Mouse (Mus musculus) layer of hippocampus, adult 11-12 months (tissue): ENCODE results near the gene Setdb1.

Source experiments
- DNase-seq: peaks from one replicate; pipeline ENCODE4 v3.0.0; 2022; ENCODE audit warnings: low spot score

Setdb1 gene

DNA sequence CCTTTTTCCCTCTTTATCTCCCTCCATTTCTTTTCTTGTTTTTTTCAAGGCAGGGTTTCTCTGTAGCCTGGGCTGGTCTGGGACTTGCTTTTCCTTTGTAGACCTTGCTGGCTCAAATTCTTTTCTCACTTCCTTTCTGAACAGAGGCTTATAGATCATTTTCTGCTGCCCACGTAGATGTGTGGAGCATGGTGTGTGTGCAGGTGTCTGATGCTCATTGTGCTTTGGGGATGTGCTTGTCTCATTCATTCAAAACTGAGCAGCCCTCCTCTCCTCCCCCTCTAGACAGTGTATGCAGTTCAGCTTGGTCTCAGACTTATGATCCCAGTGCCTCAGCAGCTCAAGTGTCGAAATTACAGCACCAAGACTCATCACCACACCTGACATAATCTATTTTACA lies 37.9 kb downstream of the Setdb1 start:
- DNase-seq = no peak

DNA sequence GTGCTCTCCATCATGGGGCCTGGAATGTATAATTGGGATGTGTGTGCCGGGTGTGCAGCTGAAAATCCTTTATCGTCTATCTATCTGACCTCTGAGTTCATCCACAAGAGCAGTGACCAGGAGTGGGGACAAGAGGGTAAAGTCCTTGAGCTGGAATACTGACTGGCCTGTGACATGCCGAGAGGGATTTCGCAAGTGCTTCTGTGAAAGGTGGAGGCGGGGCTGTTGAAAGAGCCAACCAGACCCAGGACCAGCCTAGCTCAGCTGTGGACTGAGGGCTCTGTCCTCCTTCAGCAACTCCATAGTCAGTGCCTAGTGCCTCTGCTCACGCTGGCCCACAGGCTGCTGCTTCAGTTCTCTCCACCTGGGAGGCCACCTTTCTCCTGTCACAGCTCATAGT lies 38.5 kb downstream of the Setdb1 start:
- peak; percentile 59 for DNase-seq

DNA sequence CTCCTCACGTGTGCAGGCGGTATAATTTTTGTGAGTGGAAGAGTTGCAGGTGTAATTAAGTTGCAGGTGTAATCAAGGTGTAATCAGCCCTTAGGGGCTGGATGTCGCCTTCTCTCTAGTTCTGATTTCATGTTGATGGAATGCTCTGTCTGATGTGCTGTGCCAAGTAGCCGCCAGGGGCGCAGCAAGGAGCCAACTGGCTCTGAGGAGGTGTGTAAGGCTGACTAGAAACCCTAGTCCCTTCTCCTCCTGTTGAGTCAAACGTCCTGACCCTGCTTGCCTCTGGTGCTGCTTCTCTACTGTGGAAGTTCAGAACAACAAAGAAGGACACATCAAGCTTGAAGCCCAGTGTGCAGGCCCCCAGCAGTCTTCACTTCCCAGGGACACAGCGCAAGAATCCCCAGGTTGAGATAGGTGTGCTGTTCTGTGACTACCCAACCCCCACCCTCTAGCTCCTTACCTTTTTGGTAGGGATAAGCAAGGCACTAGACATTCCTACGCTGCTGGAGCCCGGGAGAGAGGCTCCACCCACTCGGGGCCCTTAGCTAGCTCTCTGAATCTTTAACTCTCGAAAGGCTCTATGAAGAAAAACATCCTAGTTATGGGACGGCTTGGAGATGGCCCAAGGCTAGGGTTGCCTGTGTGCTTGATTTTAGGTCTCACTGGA lies 39.5 kb downstream of the Setdb1 start:
- DNase-seq = peak; percentile 44

GRCm38 (mm10) chr3:95315844-95316550 lies 41.0 kb downstream of the Setdb1 start:
- no peak for DNase-seq

- peak; percentile 79 for DNase-seq
These were observed 41.7 kb downstream of the Setdb1 start for GRCm38 (mm10) chr3:95315094-95315843.

DNA sequence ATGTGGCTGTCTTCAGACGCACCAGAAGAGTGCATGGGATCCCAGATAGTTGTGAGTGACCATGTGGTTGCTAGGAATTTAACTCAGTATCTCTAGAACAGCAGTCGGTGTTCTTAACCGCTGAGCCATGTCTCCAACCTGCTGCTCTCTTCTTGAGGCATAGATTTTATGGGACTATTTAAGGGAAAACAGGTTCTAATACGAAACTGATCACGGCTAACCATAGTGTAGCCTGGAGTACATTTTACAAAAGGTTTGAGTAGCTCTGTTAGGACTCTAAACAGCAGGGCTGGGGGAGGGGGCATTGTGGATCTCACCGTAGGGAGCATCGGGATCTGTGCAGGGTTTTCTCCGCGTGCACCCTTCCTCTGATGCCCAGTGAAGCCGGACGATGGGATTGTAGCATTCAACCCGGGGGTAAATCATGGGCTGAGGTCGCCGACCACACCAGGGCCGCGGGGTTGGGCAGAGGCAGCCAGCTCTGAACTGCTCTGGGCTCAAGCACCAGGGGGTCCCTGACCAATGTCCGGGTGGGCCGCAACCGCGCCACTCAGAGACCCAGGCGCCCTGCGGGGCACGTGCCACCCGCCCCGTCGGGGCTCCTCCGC lies 42.4 kb downstream of the Setdb1 start, which contains the start of gene Cers2:
Gene Cers2 (plus strand): TSS at position 306 of the 608 bp plus-strand sequence.
- no peak for DNase-seq

GRCm38 (mm10) chr3:95314075-95314474 lies 42.9 kb downstream of the Setdb1 start:
- DNase-seq = no peak

DNA sequence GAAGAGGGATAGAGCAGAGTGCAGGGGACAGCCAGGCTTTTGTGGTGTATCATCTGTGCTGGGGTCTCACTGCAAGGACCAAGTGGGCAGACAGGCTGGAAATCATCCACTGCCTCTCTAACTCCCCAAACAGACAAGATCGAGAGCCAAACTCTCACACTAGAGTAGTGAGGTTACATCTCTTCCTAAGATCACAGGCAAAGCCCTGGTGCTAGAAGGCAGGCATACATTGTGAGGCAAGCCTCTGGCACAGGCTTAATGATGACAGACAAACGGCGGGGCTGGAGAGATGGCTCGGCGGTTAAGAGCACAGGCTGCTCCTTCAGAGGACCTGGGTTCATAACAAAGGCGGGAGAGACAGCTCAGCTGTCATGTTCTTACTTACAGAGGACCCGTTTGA lies 43.5 kb downstream of the Setdb1 start:
- no peak for DNase-seq

DNA sequence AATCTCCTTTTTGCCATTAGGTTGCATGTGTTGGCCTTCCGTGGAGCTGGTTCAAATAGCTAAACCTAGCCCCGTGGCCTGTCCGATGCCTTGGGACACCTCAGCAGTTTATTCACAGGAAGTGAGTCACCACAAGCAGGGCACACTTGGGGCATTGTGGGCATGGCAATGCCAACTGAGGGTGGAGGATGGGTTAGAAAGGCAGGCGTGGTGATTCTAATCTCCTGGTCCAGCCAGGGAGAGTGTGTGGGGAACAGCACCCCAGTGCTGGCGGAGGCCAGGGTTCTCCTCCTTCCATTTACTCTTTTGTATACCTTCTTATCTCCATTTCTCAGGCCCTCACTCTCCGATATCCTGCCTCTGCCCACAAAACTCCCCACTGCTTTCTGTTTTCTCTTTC lies 44.4 kb downstream of the Setdb1 start:
- no peak for DNase-seq

DNA sequence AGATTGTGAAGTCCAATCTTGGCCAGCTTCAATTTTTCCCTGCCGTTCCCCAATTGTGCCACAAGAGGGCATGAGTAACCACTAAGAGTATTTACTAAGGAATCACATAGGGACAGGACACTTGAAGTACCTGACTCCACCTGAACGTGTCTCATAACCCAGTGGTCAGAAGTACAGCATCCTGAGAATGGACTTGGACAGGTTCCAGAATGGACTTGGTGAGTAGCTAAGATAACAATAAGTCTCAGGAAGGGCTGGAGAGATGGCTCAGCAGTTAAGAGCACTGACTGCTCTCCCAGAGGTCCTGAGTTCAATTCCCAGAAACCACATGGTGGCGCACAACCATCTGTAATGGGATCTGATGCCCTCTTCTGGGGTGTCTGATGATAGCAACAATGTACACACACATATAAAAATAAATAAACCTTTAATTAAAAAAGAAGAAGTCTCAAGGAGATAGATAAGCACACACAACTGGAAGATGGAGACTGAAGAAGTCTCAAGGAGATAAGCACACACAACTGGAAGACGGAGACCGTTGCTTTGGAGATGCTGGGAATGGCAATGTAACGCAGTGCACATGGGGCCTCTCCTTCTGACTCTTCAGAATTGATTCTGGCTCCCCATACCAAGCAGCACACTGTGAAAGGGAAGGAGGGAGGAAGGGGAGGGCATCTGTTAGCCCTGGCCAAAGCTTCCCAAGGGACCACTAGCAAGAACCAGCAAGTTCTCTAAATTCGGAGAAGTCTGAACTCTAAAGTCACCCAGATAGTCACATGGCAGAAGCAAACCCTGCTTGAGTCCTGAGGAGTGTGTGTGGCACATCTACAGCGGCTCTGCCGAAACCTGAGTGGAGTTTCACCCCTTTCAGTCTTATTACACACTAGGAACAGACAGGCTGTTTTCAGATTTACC lies 45.8 kb downstream of the Setdb1 start:
- peak; percentile 80 for DNase-seq

- no peak for DNase-seq
These were observed 46.5 kb downstream of the Setdb1 start for GRCm38 (mm10) chr3:95310496-95310895.

DNA sequence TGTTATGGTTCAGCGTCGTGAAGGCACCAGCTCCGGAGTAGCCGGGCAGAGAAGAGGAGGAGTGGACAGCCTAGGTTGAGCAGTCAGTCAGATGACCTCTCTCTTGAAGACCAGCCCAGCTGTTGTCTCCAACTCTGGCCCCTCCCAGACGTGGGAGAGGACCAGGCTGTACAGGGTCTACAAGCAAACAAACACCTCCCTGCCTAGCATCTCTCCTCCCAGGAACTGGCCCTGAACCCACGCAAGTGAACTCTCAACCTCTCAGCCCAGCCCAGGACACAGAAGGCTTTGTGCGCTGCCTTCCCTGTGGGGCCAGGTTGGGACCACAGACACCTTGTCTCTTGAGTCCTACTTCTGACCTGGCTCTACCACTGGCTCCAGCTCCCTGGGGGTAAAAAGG lies 49.9 kb downstream of the Setdb1 start, which contains the start of gene Anxa9:
Gene Anxa9 (minus strand): TSS at position 77 of the 400 bp plus-strand sequence.
- no peak for DNase-seq

- no peak for DNase-seq
These were observed 50.8 kb downstream of the Setdb1 start for GRCm38 (mm10) chr3:95306244-95306643.

DNA sequence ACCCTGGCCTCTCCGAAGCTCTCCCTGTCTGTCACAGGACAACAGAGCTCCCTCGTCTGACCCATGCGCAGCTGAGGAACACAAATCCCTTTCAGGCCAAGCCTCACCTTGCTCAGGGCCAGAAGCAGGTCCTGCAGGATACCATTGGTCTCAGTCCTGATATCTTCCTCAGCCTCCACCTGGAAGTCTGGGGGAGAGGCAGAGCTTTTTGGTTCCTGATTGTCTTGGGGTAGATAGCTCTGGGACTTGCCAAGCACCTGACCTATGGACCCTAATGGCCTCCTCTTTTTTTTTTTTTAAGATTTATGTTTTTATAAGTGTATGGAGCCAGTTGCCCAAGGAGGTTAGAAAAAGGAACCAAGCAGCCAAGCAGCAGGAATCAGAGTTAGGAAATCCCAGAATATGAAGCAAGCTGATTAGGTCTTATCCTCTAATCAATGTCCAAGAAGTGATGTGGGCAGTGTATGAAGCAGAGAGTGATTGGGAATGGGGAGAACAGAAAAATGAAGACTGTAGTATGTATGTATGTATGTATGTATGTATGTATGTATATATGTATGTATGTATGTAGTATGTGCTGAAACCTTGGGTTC lies 55.7 kb downstream of the Setdb1 start:
- DNase-seq = no peak

- no peak for DNase-seq
These were observed 59.0 kb downstream of the Setdb1 start for GRCm38 (mm10) chr3:95298018-95298417.

DNA sequence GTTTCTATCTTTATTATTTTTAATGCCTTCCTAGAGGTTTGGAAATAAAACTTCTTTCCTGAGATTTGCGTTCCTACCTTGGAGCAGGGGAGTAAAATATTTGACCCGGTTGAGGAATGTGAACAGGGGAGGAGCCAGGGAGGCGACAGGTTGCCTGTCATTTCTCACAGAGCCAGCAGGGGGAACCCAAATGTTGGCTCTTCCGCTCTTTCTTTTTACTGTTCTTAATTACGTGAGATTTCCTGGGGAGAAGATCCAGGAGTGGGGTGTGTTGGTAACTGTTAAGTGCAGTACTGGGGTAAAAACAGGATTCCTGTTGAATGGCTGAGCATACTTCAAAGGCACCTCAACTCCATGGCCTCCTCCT lies 60.9 kb downstream of the Setdb1 start:
- peak; percentile 42 for DNase-seq

DNA sequence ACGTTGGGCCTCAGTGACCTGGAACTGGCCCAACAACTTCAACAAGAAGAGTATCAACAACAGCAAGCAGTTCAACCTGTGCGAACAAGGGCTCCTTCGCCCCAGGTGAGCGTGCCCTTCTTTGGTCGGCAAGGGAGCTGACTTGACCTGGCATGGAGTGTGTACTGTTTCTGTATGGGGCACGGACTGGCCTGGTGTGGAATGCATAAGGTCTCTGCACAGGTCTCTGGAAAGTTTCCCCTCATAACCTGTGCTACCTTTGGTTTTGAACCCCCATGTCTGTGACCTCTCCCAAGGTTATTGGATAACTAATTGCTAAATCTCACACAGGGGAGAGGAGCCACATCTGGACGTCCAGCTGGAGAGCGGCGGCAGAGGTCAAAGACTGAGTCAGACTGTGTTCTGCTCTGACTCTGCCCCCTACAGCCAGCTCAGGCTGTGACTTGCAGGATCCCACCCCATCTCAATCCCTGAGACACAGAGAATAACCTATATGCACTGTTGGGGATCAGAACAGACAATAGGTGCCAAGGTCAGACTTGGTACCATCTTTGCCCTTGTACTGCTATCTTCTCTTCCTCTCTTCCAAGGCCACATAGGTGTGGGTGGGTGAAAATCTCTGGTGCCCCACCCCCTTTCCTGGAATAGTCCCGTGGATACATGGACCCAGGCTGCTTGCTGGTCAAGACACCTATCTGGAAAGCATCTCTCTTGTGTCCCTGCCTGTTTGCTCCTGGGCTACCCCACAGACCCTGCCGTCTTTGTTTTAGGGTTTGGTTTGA lies 61.5 kb downstream of the Setdb1 start:
- no peak for DNase-seq

DNA sequence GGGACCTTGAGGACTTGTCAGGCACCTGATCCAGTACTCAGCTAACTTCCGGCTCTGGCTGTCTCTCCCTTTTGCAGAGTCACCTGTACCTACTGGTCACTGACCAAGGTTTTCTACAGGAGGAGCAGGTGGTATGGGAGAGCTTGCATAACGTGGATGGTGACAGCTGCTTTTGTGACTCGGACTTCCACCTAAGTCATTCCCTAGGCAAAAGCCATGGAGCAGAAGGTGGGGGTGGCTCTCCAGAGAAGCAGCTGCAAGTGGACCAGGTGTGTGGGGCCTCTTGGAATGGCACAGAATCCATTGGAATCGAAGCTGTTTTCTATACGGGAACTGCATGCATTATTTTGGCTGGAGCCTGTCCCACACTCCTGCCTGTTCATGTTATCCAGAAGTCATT lies 62.3 kb downstream of the Setdb1 start:
- DNase-seq = no peak

DNA sequence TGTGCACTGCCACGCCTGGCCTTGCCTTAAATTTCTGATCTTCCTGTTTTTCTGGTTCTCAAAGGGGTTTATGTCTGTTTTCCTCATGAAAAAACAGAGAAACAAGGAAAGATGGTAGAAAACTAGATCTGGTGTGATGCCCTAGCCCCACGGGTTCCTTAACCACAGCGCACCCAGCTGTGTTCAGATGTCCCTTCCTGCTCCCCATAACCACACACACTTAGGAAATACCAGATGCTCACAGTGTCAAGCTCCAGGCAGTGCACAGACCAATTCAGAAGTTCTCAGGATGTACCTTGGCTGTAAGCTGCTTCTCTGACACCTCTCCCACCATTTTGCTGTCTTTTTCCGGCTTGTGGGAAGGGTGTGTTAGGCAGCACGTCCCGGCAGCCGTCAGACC lies 62.7 kb downstream of the Setdb1 start:
- no peak for DNase-seq

DNA sequence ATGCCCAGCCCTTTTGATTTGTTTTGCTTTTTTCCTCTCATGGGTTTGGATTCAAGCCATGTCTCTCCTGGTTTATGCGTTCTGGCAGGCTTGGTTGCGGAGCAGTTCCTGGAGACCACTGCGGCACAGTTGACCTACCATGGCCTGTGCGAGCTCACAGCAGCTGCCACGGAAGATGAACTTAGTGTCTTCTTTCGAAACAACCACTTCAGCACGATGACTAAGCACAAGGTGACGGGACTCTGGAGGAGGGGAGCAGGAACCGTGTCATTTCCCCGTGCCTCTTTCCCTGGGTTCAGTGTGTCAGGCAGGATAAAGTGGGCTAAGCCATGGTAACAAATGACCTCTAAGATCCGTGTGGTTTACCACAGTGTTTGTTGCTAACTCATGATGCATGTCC lies 63.5 kb downstream of the Setdb1 start:
- DNase-seq = no peak
